Mouse (Mus musculus) kidney, adult 8-10 months (tissue): ENCODE measurements around the gene Gm20671.
"Not testable (repeated sequence)": the region's sequence is repeated elsewhere in the genome, so short reads cannot be mapped to it uniquely, and the experiment has no call there.

Experiments
- DNase-seq, 2 experiments: peaks; one replicate each; pipeline ENCODE4 v3.0.0; 2022

Gene Gm20671

GRCm38 (mm10) chr5:32827009-32827408 lies at the start of gene Gm20671:
Gene Gm20671, minus strand, starts transcription at chr5:32827109.
- no peak for DNase-seq

- DNase-seq: no peak
Observed at GRCm38 (mm10) chr5:32872346-32872745, 45.4 kb upstream of the Gm20671 start.

DNA sequence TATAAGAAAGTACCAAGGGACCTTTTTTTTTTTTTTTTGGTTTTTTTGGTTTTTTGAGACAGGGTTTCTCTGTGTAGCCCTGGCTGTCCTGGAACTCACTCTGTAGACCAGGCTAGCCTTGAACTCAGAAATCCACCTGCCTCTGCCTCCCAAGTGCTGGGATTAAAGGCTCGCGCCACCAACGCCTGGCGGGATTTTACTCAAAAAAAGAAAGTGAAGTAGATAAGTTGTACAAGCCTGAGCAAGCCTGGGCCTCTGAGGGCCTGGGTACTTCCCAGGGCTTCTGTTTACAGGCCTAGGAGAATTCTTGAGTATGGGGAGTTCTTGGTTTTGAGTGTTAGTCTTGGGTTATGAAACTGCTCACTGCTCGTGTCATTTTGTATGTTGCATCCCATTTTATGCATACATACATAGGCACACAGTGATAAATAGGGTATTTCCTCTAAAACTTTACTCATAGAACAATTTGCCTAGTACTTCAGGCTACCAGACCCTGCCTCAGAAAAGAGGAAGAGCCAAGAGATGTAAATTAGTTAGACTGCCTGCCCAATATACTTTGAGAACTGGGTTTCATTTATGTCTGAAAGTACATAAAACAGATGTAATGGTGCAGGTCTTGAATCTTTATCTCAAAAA lies 42.6 kb upstream of the Gm20671 start:
- DNase-seq: no peak

- peak; percentile 93 to 95 for DNase-seq
Observed at GRCm38 (mm10) chr5:32863253-32864228, 36.6 kb upstream of the Gm20671 start, which contains the start of gene Depdc5. Gene Depdc5, plus strand, starts transcription at chr5:32863701.

DNA sequence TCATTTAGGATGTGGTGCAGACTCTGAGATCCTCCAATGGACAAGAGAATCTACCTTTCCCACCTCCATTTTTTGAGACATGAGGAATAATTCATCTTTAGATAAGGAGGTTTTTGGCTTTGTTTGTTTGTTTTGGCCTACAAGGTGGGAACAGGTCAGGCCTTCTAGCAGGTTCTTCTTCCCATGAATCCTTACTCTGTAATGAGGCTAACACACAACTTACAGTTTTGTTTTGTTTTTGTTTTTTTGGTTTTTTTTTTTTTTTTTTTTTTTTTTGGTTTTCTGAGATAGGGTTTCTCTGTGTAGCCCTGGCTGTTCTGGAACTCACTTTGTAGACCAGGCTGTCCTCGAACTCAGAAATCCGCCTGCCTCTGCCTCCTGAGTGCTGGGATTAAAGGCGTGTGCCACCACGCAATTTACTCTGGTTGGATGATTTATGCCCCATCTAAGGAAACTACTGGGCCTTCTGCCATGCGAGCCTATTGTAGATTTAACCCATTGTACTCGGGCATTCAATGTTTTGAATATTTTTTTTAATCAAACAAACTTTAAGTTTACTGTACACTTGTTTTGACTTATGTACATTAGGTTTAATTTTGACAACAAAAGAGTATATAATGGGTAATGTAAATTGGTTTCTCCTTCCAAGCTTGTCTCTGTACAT lies 35.7 kb upstream of the Gm20671 start:
- peak in 1 of 2 experiments; percentile 40 for DNase-seq

DNA sequence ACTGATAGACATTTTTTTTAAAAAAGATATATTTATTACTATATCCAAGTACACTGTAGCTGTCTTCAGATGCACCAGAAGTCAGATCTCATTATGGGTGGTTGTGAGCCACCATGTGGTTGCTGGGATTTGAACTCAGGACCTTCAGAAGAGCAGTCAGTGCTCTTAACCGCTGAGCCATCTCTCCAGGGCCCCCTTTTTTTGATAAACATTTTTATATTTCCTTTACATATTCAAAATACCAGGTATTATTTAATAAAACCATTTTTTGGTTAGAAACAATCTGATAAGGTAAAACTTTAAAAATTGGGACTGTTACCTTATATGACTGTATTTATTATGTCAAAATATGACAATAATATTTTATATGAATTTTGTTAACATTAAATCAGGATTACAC lies 34.2 kb upstream of the Gm20671 start:
- DNase-seq: no peak

GRCm38 (mm10) chr5:32857781-32858220 lies 30.9 kb upstream of the Gm20671 start:
- peak; percentile 48 to 55 for DNase-seq

- not testable (repeated sequence) for DNase-seq
Observed at GRCm38 (mm10) chr5:32855274-32855673, 28.4 kb upstream of the Gm20671 start.

- DNase-seq: no peak
Observed at GRCm38 (mm10) chr5:32854818-32855217, 27.9 kb upstream of the Gm20671 start.

GRCm38 (mm10) chr5:32853731-32854507 lies 27.0 kb upstream of the Gm20671 start, which contains the start of gene Prr14l:
Gene Prr14l, minus strand, starts transcription at chr5:32854256.
- peak; percentile 97 to 99 for DNase-seq

- DNase-seq: no peak
Observed at GRCm38 (mm10) chr5:32852026-32852425, 25.1 kb upstream of the Gm20671 start.

DNA sequence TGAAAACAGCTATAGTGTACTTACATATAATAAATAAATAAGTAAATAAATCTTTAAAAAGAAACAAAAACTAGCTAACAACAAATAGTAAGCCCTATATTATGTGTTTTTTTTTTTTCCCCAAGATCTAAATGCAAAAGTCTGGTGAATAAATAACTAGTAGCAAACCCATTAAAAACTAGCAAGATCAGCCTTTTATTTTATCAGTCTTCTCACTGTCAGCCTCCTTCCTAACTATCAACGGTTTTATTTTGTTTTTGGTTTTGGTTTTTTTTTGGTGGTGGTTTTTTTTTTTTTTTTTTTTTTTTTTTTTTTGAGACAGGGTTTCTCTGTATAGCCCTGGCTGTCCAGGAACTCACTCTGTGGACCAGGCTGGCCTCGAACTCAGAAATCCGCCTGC lies 22.7 kb upstream of the Gm20671 start:
- DNase-seq: not testable (repeated sequence)

DNA sequence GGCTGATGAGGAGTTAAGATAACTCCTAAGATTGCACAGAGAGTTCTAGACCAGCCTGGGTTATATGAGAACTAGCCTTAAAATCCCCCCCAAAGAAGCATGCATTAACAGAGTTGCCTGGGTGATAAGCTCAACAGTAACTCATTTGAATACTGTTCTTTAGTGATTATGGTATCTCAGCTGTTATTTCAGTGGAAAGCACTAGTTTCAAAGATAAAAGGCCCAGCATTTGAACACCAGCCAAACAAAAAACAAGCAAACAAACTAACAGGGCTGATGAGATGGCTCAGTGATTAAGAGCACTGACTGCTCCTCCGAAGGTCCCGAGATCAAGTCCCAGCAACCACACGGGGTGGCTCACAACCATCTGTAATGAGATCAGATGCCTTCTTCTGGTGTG lies 22.3 kb upstream of the Gm20671 start:
- DNase-seq: no peak

DNA sequence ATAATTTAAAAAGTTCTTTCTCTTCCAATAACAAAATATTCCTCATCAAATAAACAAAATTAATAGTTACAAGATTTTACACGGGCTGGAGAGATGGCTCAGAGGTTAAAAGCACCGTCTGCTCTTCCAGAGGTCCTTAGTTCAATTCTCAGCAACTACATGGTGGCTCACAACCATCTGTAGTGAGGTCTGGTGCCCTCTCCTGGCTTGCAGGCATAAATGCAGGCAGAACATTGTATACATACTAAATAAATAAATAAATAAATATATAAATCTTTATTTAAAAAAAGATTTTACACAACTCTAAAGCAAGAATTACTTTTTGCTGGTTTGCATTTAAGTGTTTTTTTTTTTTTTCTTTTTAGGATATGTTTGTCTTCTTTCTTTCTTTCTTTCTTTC lies 13.1 kb upstream of the Gm20671 start:
- no peak for DNase-seq

DNA sequence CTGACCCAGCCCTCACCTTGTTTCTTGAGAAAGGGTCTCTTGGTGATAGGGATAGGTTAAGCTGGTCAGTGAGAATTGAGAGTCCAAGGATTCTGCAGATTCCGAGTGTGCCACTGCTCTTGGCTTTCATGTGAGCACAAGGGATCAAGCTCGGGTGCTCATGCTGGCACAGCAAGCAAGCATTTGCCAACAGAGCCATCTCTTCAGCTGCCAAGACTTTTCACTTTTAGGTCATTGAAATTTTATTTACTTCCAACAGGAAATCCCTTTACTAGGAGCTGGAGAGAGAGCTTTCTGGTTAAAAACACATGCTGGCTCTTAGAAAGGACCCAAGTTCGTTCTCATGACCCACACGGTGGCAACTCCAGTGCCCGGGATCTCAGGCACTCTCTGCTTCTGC lies 10.1 kb upstream of the Gm20671 start:
- no peak for DNase-seq

DNA sequence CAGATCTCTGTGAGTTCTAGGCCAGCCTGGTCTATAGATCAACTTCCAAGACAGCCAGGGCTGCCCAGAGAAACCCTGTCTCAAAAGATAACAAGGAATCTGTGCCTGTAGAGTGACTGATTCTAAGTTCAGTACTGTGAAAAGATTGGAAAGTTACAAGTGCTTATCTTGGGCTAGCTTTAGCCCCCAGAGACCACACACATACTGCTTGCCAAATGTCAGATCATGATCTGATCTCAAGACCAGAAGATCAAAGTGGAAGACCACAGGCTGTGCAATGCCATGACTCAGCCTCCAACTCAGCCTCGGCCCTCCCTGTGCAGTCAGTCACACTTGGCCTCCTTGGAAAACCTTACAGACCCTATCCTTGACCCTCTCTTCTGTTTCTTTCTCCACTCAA lies 7.6 kb upstream of the Gm20671 start:
- DNase-seq: no peak

GRCm38 (mm10) chr5:32830054-32830453 lies 3.1 kb upstream of the Gm20671 start:
- DNase-seq: no peak

GRCm38 (mm10) chr5:32828766-32829165 lies 1.9 kb upstream of the Gm20671 start:
- not testable (repeated sequence) for DNase-seq

GRCm38 (mm10) chr5:32820471-32820870 lies 6.4 kb downstream of the Gm20671 start:
- DNase-seq: no peak

- DNase-seq: no peak
Observed at GRCm38 (mm10) chr5:32815396-32815795, 11.5 kb downstream of the Gm20671 start.

- DNase-seq: not testable (repeated sequence)
Observed at GRCm38 (mm10) chr5:32786454-32786853, 40.5 kb downstream of the Gm20671 start.

GRCm38 (mm10) chr5:32785313-32785915 lies 41.5 kb downstream of the Gm20671 start, which contains the start of gene Pisd:
Gene Pisd, minus strand, starts transcription at chr5:32785646.
- peak; percentile 94 to 95 for DNase-seq
